In genomic region chr13:114077181-114077580, GRCm38 (mm10) we compare ENCODE assay signal across 21 mouse cellular contexts.
DNase-seq lines count a peak whose midpoint lies in the region; ATAC-seq lines count a peak whose summit lies in the region.
"Had no signal": no experiment of that assay in that cellular context is flagged by ENCODE, and none has a peak within 500 bp of the region (broad histone marks: within the 10 kb centered on the region; RNA-seq: fewer than 3 reads in every experiment).

No protein-coding gene starts in this region.

- peaks cover 7% of the 10 kb centered on the region for H3K4me1 ChIP-seq in hindbrain, embryonic 16.5 days (ENCODE audit: control insufficient read depth, insufficient read depth, low read depth, low read length)
- H3K4me1 ChIP-seq in hindbrain, embryonic 10.5 days (replicated peaks), result peaks cover 22% of the 10 kb centered on the region
- peaks cover 8% of the 10 kb centered on the region for H3K4me1 ChIP-seq in forebrain, embryonic 14.5 days (ENCODE audit: control insufficient read depth, insufficient read depth, low read length)
- peaks cover 6% of the 10 kb centered on the region for H3K4me1 ChIP-seq in midbrain, embryonic 14.5 days (ENCODE audit: control insufficient read depth, insufficient read depth, low read length)
- H3K4me1 ChIP-seq: stomach, embryonic 15.5 days had no signal

- H3K27ac ChIP-seq in hindbrain, embryonic 16.5 days (ENCODE audit: low read depth, low read length), result no peak overlapping the region
- no peak overlapping the region for H3K27ac ChIP-seq in hindbrain, embryonic 10.5 days
- peak overlapping the region; percentile 22; the same call in 1 of the 2 replicates for H3K27ac ChIP-seq in forebrain, embryonic 14.5 days (ENCODE audit: low read depth, low read length)
- H3K27ac ChIP-seq in midbrain, embryonic 14.5 days (replicated peaks; ENCODE audit: low read depth, low read length), result no peak overlapping the region
- H3K27ac ChIP-seq: limb, embryonic 15.5 days; liver, embryonic 15.5 days; neural tube, embryonic 13.5 days; stomach, embryonic 15.5 days had no signal

- no peak overlapping the region for H3K9ac ChIP-seq in hindbrain, embryonic 16.5 days (ENCODE audit: low read depth, low read length)
- H3K9ac ChIP-seq in forebrain, embryonic 14.5 days (ENCODE audit: low read length), result 0 out of 2 replicates have a peak overlapping the region, but pooled peaks have one; percentile 17
- no peak overlapping the region for H3K9ac ChIP-seq in midbrain, embryonic 14.5 days (replicated peaks; ENCODE audit: low read length)
- H3K9ac ChIP-seq: limb, embryonic 15.5 days; liver, embryonic 15.5 days; neural tube, embryonic 13.5 days; stomach, embryonic 15.5 days had no signal

- ATAC-seq in hindbrain, embryonic 16.5 days, result peak; percentile 47; the same call in 1 of the 2 replicates
- ATAC-seq in forebrain, embryonic 14.5 days, result peak; percentile 79
- no peak for ATAC-seq in midbrain, embryonic 14.5 days (ENCODE audit: low FRiP score, low TSS enrichment)

- H3K4me2 ChIP-seq in hindbrain, embryonic 16.5 days (ENCODE audit: low read length), result no peak overlapping the region
- H3K4me2 ChIP-seq in forebrain, embryonic 14.5 days (ENCODE audit: low read length), result 0 out of 2 replicates have a peak overlapping the region, but pooled peaks have one; percentile 12
- H3K4me2 ChIP-seq in midbrain, embryonic 14.5 days (ENCODE audit: low read length), result no peak overlapping the region
- H3K4me2 ChIP-seq: limb, embryonic 15.5 days; liver, embryonic 15.5 days; neural tube, embryonic 13.5 days; stomach, embryonic 15.5 days had no signal

- H3K27me3 ChIP-seq in hindbrain, embryonic 16.5 days (replicated peaks; ENCODE audit: control insufficient read depth, insufficient read depth, low read length), result no peaks in the 10 kb centered on the region
- H3K27me3 ChIP-seq in hindbrain, embryonic 10.5 days (ENCODE audit: insufficient read depth, poor library complexity, severe bottlenecking), result no peaks in the 10 kb centered on the region
- no peaks in the 10 kb centered on the region for H3K27me3 ChIP-seq in forebrain, embryonic 14.5 days (replicated peaks; ENCODE audit: control insufficient read depth, insufficient read depth, low read length)
- no peaks in the 10 kb centered on the region for H3K27me3 ChIP-seq in midbrain, embryonic 14.5 days (ENCODE audit: control insufficient read depth, insufficient read depth, low read length)
- H3K27me3 ChIP-seq: limb, embryonic 15.5 days; liver, embryonic 15.5 days; neural tube, embryonic 13.5 days; stomach, embryonic 15.5 days had no signal

- WGBS in hindbrain, embryonic 16.5 days, result 63% methylated on average over 9 of the region's 9 CpGs
- 91% methylated on average over 9 of the region's 9 CpGs for WGBS in hindbrain, embryonic 10.5 days
- WGBS in forebrain, embryonic 14.5 days, result 34% methylated on average over 9 of the region's 9 CpGs
- 72% methylated on average over 9 of the region's 9 CpGs for WGBS in midbrain, embryonic 14.5 days

- no peaks in the 10 kb centered on the region for H3K9me3 ChIP-seq in hindbrain, embryonic 16.5 days (ENCODE audit: control insufficient read depth, low read length)
- H3K9me3 ChIP-seq in hindbrain, embryonic 10.5 days, result no peaks in the 10 kb centered on the region
- H3K9me3 ChIP-seq in forebrain, embryonic 14.5 days (replicated peaks; ENCODE audit: control insufficient read depth, low read length), result no peaks in the 10 kb centered on the region
- no peaks in the 10 kb centered on the region for H3K9me3 ChIP-seq in midbrain, embryonic 14.5 days (ENCODE audit: control insufficient read depth, low read length)
- H3K9me3 ChIP-seq: G1E; limb, embryonic 15.5 days; liver, embryonic 15.5 days; neural tube, embryonic 13.5 days; stomach, embryonic 15.5 days had no signal

- no peaks in the 10 kb centered on the region for H3K36me3 ChIP-seq in hindbrain, embryonic 16.5 days (ENCODE audit: control insufficient read depth, insufficient read depth, low read length)
- H3K36me3 ChIP-seq in hindbrain, embryonic 10.5 days, result no peaks in the 10 kb centered on the region
- H3K36me3 ChIP-seq in forebrain, embryonic 14.5 days (ENCODE audit: control insufficient read depth, insufficient read depth, low read length), result no peaks in the 10 kb centered on the region
- H3K36me3 ChIP-seq in midbrain, embryonic 14.5 days (ENCODE audit: control insufficient read depth, insufficient read depth, low read length), result no peaks in the 10 kb centered on the region
- H3K36me3 ChIP-seq: limb, embryonic 15.5 days; liver, embryonic 15.5 days; neural tube, embryonic 13.5 days; stomach, embryonic 15.5 days had no signal

- peak; percentile 11 for DNase-seq in embryo, embryonic 11 days
- no peak for DNase-seq in embryo, embryonic 10 days (ENCODE audit: low spot score)
- DNase-seq in hindbrain, embryonic 10.5 days (ENCODE audit: low spot score), result no peak
- peak; percentile 82 for DNase-seq in forebrain, embryonic 14.5 days (ENCODE audit: low spot score)
- peak; percentile 58 for DNase-seq in midbrain, embryonic 14.5 days
- DNase-seq in layer of hippocampus, adult 9-11 months, result no peak
- DNase-seq in testis, postnatal 10 days (ENCODE audit: low spot score), result no peak
- DNase-seq: adrenal gland, postnatal 36 days; cerebellum, adult 18-20 months; cerebellum, postnatal 25 days; gastrocnemius, postnatal 25 days; kidney, adult 11 months; right cerebral cortex, postnatal 25 days; thymus, adult 2 months had no signal

- no peak overlapping the region for H3K4me3 ChIP-seq in hindbrain, embryonic 16.5 days (ENCODE audit: low read length)
- no peak overlapping the region for H3K4me3 ChIP-seq in hindbrain, embryonic 10.5 days
- H3K4me3 ChIP-seq in forebrain, embryonic 14.5 days (ENCODE audit: low read depth, low read length), result no peak overlapping the region
- H3K4me3 ChIP-seq in midbrain, embryonic 14.5 days (replicated peaks; ENCODE audit: low read depth, low read length), result no peak overlapping the region
- H3K4me3 ChIP-seq: erythroblast, embryonic 14.5 days; limb, embryonic 15.5 days; liver, embryonic 15.5 days; neural tube, embryonic 13.5 days; stomach, embryonic 15.5 days had no signal

Comparison
In these comparisons a context has a peak if more than half of its experiments do, and no peak if none do; other contexts are left out.
1. DNase-seq: peak in embryo, embryonic 11 days (single experiment), forebrain, embryonic 14.5 days (single experiment) and midbrain, embryonic 14.5 days (single experiment); none in embryo, embryonic 10 days (single experiment), hindbrain, embryonic 10.5 days (single experiment), layer of hippocampus, adult 9-11 months (single experiment) and testis, postnatal 10 days (single experiment).